Mouse (Mus musculus) testis, adult 2 months (tissue): ENCODE data around the gene Fsd1.
A peak's percentile ranks its signal among the peaks of the same experiment; 100 is the strongest.

Experiments used
- CTCF ChIP-seq: fragments of 200-500 bp; IDR thresholded peaks from 2 replicates; pipeline ENCODE4 v1.5.1; 2012; ENCODE audit warnings: low read depth, mild to moderate bottlenecking, inconsistent platforms, low read length, moderate library complexity; ENCODE audit not compliant: control insufficient read depth, insufficient read depth, insufficient replicate concordance
- POLR2A ChIP-seq: fragments of 200-500 bp; IDR thresholded peaks from 2 replicates; pipeline ENCODE4 v1.6.1; 2012; ENCODE audit warnings: low read depth, mild to moderate bottlenecking, inconsistent platforms, low read length, moderate library complexity; ENCODE audit not compliant: control insufficient read depth

GRCm38 (mm10) chr17:56040030-56040856 lies 53.9 kb downstream of the Fsd1 start, which contains the start of gene Chaf1a:
- TF ChIP-seq POLR2A = peak; percentile 81
- TF ChIP-seq CTCF = no peak
